Mouse (Mus musculus) spleen, adult 18-20 months (tissue): ENCODE measurements around the gene Wdr35.
"Not testable (repeated sequence)": the region's sequence is repeated elsewhere in the genome, so short reads cannot be mapped to it uniquely, and the experiment has no call there.

ENCODE experiments used
- DNase-seq, 2 experiments: peaks; one replicate each; pipeline ENCODE4 v3.0.0; 2022; ENCODE audit warnings: mixed read lengths in 2 of 2

The Wdr35 gene

DNA sequence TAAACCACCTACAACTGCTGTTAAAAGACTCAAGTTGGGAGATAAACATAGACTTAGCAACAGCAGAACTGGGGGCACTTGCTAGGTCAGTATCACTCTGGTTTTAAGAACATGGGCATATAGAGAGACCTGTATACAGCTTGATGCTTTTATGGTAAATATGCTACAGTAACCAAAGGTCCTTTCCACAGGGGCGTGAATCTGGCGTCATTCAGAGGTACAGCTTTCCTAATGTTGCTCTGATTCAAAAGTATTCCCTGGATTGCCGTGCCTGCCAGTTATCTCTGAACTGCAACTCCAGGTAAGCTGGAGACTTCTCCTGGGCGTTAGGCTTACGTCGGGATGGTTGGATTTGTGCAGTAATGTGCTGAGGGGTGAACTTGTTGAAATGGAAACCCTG is 34.1 kb downstream of the Wdr35 start:
- no peak for DNase-seq

DNA sequence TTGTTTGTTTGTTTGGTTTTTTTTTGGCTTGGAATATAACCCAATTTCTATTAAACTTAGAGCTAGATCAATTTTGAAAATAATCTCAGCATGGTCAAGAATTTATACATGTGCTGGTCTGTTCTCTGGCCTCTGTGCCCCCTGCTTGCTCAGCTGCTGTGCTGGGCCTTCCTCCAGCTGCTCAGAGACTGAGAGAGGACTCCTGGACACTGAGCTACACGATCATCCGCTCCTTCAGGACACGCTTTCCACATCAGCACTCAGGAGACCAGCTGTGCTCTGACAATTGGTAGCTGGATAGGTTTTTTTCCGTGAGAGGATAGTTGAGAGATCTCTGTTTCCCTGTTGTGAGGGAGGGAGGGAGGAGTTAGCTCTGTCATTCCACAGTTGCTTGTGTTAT is 36.6 kb downstream of the Wdr35 start:
- DNase-seq = no peak

DNA sequence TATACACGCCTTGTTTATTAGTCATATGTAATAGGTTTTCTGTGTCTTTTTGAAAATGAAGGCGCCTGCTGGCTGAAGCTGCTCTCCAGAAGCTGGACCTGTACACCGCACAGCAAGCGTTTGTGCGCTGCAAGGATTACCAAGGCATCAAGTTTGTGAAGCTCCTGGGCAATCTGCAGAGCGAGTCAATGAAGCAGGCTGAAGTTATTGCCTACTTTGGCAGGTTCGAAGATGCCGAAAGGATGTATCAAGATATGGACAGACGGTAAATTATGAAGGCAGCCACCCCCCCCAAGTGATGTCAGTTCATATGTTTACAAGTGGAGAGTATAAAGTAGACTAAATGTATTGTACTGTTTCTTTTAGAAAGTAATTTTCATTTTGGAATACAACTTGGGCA is 42.7 kb downstream of the Wdr35 start:
- no peak for DNase-seq

DNA sequence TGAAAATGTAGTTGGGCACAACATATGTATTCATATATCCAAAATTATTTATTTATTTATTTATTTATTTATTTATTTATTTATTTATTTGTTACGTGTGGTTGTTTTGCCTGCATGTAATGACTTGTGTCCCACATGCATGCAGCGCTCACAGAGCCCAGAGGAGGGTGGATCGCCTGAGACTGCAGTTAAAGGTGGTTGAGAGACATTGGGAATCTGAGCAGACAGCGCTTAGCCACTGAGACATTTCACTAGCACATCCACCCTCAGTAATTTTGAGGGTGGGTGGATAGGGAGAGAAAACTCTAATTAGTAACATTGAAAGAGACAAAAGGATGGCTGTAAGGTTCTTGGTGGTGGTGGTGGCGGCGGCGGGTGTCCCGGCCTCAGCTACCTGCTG is 46.7 kb downstream of the Wdr35 start:
- no peak for DNase-seq

DNA sequence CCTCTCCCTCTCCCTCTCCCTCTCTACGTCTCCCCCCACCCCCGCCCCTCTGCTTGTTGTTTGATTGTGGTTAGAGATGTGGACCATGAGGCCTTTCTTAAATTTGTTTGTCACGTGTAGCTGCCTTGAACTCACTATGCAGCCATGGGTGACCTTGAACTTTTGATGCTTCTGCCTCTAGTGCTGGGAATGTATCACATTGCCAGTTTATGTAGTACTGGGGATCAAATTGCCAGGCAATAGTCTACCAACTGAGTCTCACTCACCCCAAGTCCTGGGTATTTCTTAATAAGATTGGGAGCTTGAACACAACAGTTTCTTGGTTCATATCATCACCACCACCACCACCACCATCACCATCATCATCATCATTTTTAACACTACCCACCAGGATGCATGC is 47.3 kb downstream of the Wdr35 start:
- DNase-seq = no peak

DNA sequence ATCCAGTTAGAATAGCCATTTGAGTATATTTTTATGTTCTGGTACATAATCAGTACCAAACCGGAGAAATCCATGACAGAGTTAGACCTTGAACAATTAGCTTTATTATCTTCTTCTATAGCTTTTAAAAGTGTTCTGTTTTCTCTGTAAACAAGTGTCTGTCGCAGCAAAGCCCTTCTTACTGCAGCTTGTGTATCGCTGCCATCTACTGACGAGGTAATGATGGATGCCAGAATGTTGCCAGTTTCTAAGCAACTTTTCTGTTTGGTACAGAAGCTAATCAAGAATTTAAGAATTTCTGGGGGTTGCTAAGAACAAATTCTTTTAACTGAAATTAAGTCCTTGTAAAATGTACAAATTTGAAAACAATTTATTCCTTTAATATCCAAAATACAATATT is 49.3 kb downstream of the Wdr35 start:
- no peak for DNase-seq

DNA sequence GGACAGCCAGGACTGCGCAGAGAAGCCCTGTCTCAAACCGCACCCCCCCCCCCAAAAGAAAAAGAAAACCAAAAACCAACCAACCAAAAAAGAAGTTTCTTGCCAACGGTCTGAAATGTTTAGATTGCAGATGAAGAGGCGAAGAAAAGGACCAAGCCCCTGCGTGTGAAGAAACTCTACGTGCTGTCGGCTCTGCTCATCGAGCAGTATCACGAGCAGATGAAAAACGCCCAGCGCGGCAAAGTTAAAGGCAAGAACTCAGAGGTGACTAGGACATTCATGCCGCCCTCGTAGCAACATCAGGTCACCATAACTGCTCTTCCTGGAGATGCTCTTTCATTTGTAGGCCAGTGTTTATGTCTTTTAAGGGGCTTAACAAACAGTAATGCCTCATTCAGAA is 50.4 kb downstream of the Wdr35 start:
- DNase-seq = no peak

DNA sequence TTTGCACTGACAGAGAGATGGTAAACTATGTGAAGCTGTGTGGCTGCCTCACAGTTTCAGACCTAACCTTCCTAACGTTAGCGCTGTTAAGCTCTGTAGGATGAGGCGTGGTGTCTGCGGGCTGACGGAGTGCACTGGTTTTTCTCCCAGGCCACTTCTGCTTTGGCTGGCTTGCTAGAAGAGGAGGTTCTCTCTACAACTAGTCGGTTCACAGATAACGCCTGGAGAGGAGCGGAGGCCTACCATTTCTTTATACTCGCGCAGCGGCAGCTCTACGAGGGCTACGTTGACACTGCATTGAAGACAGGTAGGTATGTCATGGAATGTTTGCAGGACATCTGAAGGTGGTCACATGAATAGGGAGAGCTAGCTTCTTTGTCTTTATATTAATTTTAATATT is 51.0 kb downstream of the Wdr35 start:
- no peak for DNase-seq

DNA sequence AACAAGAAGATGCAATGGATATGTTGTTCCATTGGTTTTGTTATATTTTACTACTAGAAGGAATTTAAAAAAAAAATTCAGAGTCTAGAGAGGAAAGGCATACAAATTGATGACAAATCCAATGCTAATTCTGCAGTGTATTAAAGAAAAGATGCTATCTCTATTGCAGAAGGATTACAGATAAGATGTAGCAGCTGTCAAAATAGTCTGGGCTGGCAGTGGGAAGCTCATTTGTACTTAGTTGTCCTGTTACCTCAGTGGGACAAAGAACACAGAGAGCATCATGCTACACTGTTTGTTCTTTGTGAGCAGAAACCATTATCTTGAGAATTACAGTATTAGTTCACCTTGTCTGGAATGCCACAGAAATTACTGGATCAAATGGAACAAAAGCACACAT is 53.2 kb downstream of the Wdr35 start:
- no peak for DNase-seq

DNA sequence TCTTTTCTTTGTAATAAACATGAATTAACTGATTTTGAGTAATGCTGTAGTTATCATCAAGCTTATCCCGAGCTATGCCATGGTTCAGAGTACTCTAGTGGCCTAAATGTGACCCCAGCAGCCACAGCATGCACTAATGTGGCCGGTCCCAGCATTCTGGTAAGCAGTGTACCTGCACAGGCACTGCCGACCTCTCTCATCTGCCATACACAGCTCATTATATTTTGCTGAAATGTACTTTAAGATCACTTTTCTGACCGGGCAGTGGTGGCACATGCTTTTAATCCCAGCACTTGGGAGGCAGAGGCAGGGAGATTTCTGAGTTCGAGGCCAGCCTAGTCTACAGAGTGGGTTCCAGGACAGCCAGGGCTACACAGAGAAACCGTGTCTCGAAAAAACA is 55.1 kb downstream of the Wdr35 start:
- DNase-seq = not testable (repeated sequence)

DNA sequence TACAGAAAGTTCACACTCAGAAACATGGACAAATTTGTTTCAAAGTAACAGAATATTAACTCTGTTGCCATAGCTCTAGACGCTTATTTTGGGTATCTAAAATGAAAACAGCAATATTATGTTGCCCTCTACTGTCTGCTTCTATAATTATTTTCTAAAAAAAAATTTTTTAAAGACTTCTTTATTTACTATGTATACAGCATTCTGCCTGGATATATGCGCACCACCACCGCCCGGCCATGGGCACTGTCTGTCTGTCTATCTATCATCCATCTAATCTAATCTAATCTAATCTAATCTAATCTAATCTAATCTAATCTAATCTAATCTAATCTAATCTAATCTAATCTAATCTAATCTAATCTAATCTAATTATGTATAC is 55.8 kb downstream of the Wdr35 start:
- DNase-seq = no peak

DNA sequence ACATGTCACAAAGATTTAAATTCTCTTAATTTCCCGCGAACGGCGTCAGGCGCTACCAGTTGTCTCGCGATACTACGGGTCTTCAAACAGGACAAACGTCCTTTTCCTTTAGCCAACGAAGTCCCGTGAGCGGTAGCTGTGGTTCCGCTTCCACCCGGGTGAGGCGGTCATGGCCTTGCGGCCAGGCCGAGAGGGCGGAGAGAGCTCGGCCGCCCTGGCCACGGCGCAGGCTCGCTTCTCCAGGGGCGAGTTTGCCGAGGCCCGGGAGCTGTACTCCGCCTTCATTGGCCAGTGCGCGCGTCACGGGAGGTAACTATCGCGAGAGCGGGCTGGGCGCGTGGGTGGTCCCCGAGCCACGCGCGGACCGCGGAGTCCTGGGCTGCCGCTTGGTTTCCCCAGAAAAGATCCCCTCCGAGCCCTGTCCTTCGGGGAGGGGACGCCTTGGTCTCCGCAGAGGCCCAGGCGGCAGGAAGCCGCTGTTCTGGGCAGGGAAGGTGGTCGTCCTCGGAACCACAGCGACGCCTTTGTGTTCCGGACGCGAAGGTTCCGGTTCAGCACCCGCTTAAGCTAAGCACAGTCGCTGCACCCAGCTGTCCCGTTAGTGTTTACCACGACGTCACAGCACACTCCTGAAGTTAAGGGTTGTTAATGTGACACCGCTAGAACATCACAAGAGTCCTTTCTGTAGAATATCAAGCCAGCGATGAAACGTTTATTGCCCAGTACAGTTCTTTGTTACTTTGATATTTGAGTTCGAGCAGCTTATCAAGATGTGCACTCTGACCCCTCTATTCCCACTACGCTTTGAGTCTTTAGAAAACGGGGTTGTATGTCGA is 56.4 kb downstream of the Wdr35 start, which contains the start of gene Ttc32:
TSS of gene Ttc32 (plus strand) at position 110 of the 836 bp plus-strand sequence.
- peak; percentile 86 to 93 for DNase-seq

DNA sequence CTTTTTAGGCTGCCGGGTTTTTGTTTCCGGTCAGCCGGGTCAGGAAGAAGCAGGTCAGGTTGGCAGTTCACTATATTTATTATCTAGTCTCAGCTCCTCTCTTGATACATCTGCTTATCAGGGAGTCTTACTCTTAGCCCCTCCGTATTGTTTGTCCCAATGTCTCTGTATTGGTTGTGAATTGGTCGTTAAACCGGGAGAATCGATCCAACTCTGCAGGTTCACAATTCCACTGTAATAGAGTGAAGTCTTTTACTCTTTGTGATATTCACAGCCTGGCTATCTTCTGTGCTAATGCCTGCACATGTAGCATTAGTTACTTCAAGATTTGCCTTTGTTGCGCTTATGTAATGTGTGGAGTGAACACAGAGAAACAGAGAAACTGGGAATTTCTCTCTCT is 57.5 kb downstream of the Wdr35 start:
- DNase-seq = no peak

DNA sequence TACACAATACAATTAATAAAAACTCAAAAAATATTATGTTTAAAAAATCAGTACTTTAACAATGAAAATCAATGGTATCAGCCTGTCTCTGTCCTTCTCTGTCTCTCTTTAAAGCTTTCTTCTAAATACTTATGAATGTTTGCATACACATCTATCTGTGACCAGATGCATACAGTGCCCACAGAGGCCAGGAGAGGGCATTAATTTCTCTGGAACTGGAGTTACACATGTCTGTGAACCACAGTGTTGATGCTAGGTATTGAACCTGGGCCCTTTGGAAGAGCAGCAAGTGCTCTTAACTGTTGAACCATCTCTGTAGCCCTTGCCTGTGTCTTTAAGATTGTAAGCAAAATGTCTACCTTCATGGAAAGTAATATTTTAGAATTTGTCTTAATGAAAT is 59.4 kb downstream of the Wdr35 start:
- no peak for DNase-seq

DNA sequence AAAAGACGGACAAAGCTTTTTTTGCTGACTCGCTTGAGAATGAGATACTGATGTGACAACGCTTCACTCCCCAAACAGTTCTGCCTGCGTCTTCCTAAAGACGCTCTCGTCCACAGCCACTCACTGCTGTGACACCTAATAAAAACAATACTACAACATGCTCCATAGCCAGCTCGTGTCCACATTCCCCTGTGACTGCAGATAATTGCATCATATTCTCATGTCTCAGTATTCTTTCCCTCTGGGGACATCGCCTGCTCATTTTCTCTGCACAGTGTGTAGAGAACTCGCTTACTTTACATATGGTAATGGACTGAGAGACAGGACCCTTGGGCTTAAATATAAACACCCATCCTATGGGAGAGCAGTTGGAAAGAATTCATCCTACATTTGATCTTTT is 62.7 kb downstream of the Wdr35 start:
- no peak for DNase-seq

DNA sequence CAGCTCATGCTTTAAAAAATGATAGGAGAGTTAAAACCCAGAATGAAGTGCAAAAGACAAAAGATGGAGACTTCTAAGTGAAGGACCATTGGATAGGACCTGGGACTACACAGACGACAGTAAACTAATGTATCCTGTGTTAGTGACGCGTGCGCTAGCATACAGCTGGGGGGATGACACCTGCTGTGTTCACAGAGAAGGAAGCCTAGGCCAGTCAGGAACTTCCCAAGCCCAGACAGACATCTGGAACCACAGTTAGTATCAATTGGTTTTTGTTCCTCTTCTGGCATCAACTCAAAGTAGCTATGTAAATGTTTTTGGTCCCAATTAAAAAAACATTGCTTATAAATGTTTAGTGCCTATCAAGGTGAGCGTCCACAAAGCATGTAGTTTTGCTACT is 66.5 kb downstream of the Wdr35 start:
- no peak for DNase-seq

DNA sequence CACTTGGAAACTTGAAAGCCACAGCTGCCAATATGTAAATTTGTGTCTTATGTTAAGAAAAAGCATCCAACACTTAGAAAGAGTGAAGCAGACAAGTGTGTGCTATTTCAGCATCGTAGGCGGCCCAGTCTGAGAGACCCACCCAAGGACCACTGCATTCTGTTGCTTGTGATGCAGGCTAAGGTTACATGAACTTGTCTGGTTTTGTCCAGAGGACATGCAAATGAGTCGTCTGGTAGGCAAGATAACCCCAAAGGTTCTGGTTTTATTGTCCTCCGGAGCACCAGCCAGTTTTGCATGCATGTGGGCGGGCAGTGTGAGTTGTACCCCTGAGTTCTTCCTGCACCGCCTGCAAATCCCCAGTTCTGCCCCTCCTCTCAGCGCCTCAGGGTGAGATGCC is 67.0 kb downstream of the Wdr35 start:
- DNase-seq = no peak

DNA sequence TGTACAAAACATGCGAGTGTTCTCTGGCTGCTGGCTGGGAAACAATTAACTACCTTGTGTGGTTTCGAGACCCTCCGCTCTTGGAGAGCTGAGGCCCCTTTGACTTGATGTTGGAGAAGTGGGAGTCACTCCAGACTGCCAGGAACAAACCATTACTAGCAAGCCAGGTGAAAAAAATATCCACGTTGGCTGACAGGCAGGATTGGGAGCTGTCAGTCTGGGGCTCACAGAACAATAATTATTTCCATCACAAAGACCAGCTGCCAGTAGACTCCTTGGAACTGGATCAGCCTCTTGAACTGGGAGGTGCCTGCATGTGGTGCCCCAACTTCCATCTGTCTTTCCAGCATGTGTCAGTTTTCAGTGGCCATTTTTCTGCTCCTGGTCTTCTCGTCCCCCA is 68.6 kb downstream of the Wdr35 start:
- no peak for DNase-seq

DNA sequence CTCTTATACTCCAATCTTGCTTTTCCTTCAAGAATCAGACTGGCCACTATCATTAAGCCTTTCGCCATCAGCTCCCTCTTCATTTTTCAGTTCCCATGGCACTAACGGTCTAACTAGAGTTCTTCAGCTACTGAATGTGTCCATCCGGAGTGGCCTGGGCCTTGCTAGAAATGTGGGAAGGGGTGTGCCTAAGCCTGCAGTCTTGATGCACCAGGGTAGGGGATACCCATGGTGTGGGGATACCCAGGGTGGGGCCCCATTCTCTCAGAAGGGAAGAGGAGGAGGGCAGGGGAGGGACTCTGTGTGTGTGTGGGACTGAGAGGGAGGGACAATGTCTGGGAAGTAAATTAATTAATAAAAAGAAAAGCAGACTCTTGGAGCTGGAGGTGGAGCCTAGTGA is 69.1 kb downstream of the Wdr35 start:
- no peak for DNase-seq

DNA sequence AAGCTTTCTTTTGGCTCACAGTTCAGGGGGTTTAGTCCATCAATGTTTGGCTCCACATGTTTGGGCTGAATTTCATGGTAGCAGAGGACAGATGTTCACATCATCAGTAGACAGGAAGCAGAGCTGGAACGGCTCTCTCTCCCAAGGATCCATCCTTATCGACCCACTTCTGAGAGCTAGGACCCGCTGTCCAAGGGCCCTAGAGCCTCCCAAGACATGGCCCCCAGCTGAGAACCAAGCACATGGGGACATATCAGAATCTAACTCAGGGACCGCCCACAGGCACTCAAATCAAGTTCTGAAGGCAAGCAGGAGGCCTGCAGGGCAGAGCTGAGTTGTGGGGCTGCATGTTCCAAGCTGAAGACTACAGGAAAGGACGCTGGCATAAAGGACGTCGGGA is 71.0 kb downstream of the Wdr35 start:
- DNase-seq = no peak

DNA sequence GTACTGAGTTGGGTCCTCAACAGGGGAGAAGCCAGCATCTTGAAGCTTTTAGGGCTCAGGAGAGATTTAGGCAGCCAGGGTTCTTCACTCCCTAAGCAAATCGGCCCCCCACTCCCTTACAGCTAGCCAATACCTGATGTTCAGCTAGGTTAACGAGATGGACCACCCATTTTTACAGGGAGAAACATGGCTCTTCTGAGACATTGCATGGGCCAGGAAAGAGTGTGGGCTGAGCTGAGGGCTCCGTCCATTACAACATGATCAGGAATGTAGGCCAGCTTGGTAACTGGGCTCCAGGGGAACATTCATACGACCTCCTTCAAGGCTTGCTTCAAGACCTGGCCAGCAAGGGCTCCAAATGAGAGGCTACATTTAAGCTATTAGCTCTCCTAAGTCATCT is 73.0 kb downstream of the Wdr35 start:
- DNase-seq = no peak

DNA sequence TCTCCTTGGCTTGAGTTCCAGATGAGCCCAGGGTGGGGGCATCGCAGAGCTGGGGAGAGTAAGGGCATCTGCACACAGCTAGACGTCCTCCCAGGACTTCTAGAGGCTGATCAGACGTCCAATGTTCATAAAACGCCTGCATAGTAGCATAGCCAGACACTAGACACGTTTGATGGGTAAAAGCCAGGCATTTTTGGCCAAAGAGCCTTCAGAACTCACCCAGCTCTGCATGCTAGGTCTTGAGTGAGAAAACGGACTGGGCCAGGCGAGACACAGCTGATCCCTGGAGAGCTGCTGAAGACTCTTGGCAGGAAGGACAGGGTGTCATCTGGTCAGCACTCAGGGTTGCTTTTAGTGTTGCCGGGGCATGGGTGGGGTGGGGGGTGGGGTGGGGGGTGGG is 74.4 kb downstream of the Wdr35 start:
- DNase-seq = no peak

DNA sequence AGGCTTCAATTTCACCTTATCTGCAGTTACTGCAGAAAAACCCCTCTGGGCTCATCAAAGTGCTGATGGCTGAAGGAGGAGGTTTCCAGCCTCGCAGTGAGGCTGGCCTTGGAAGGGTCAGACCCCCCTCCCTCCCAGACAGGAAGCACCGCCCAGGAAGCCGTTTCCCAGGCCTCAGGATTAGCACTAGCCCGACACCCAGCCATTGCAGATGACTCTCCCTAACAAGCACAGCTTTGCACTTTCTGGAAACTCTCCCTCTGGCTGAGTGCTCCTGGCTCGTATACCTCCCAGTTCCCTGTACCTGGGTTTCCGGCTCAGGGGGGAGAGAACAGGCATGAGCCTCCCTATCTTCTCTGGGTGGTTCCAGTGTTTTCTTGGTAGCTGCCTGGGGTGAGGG is 77.1 kb downstream of the Wdr35 start:
- DNase-seq = no peak

DNA sequence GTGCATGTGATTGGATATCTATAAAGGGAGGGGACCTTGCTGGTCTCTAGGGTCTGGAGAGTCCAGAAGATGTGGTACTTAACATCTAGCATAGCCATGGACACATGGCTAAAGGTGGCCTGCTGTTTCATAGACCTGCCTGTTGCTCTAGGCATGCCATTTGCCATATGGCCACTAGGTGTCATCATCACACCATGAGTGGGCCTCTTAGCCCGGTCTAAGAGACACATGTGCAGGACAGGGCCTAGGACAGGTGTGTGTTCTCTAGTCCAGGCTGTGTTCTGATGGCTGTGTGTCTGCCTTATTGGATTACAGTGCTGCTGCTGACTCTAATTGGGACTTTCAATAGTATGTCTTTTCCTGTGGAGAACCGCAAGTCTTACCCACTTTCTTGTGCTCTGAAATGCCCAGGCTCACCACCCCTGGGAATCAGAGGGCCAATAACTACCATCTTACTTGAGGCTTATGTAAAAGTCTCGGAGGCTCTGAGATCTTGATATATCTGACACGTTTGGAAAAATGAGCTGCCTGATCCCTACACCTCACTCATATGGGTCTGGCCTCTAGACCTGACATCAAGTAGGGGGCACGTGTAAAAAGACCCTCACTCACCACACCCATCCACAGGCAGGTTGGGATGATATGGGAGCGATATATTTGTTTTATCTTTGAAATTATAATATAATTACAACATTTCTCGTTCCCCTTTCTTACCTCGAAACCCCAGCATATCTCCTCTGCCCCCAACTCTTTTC is 78.6 kb downstream of the Wdr35 start:
- DNase-seq = peak; percentile 51 to 80

DNA sequence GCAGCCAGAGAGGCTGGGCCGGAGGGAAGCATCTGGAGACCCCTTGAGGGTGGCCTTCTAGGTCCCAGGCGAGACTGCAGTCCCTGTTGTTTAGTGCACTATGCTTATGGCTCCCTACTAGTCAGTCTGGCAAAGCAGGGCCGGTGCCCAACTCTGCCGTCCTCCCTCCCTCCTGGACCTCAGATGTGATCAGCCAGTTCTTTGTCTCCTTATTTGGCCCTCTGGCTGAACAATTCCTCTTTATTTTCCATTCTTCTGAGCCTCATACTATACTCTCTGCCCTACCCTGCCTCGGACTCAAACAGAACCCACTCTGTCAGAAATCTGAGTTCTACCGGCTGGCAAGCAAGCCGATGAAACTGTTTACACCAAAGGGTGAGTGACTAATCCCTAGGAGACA is 79.7 kb downstream of the Wdr35 start:
- DNase-seq = no peak
